Mouse (Mus musculus) small intestine, adult 2 months (tissue): ENCODE measurements around the gene Abcg3.

ENCODE experiments used
- CTCF ChIP-seq: fragments of 200-500 bp; IDR thresholded peaks from 2 replicates; pipeline ENCODE4 v1.5.1; 2012; ENCODE audit warnings: low read depth, mild to moderate bottlenecking, control low read depth, inconsistent platforms, low read length, moderate library complexity, mixed read lengths; ENCODE audit not compliant: insufficient replicate concordance, insufficient read length; ENCODE audit errors: extremely low read depth
- POLR2A ChIP-seq: fragments of 200-500 bp; IDR thresholded peaks from 2 replicates; pipeline ENCODE4 v1.6.1; 2012; ENCODE audit warnings: low read depth, mild to moderate bottlenecking, control low read depth, inconsistent platforms, low read length, moderate library complexity

- no peak for TF ChIP-seq POLR2A
- no peak for TF ChIP-seq CTCF
Measured at GRCm38 (mm10) chr5:105012551-105012950, 30.0 kb upstream of the Abcg3 start.
